Mouse (Mus musculus): ENCODE results near the gene Nostrin.

DNA sequence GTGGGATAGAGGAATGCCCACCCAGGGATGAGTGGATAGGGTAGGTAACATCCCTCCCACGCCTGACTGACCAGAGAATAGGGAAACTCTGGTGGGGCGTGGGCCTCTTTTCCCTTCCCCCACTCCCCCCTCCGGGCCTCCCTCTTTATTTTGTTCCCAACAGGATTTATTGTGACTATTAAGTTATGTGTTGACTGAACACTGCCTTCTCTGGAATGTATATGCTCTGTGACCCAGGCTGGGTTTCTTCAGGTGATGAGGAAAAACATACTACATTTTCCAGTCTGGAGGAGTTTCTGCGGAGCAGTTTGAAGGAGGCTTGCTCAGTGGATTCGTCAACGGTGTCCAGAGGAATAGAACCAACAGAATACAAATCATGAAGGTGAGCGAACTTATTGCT, 75.2 kb downstream of the Nostrin start, which contains the start of gene G6pc2:
- TF ChIP-seq CTCF (IDR thresholded peaks at IDR 0.05; ENCODE audit: low read depth, low read length) (no peak), TAL1 (conservative IDR thresholded peaks at IDR 0.05; ENCODE audit: low read depth, low read length) (no peak), GATA1 (IDR thresholded peaks at IDR 0.05; ENCODE audit: borderline replicate concordance, low read length) (no peak)

Data from G1E (cell line).